Mouse (Mus musculus): Measurements from ENCODE around the gene Gm42421. TPM values are rescaled to one million over a fixed set of nuclear protein-coding genes. Genes with fewer than 3 reads are reported as not detected.

Gene Gm42421
- total RNA-seq, 1 experiment from 2014 or later = not detected

DNA sequence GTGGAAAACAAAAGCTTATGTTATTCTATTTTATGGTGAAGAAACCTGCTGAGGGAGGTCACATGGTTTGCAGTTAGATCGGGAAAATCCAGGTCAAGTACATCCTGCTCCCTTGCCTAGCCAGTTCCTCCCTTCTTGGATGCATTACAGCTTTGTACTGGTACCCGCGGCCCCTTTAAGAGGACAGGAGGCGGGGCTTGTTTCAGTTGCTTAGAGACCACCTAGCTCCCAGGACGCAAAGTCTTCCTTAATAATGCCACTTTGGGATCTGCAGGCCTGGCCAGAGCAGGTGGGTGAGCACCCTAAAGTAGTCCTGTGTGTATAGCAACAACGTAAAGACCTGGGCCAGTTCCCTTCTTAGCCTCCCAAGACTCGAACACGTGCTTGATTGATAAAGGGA lies 4.9 kb downstream of the Gm42421 start, which contains the start of gene Rsph10b:
Rsph10b (plus strand) TSS at position 205 of the 400 bp plus-strand sequence.
- ATAC-seq (ENCODE audit: extremely low read depth, insufficient number of reproducible peaks, low FRiP score, poor library complexity, severe bottlenecking) = no peak

DNA sequence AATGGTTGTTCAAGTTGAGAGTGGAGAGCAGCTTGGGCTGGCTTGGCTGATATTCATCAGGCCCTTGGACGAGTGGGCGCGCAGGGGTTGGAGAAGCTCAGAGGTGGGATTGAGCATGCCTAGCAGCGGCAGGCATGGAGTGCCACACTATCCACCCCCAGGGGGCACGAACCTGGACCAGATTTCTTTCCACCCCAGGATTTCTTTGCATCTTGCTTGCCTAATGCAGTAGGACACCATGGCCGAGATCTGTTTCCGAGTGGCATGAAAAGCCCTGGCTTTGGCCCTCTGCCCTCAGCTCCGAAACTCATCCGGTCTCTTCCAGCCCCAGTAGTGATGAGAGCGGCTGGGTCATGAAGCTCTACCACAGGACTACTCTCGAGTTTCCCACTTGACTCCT lies 5.4 kb downstream of the Gm42421 start:
- ATAC-seq (ENCODE audit: extremely low read depth, insufficient number of reproducible peaks, low FRiP score, poor library complexity, severe bottlenecking) = no peak

DNA sequence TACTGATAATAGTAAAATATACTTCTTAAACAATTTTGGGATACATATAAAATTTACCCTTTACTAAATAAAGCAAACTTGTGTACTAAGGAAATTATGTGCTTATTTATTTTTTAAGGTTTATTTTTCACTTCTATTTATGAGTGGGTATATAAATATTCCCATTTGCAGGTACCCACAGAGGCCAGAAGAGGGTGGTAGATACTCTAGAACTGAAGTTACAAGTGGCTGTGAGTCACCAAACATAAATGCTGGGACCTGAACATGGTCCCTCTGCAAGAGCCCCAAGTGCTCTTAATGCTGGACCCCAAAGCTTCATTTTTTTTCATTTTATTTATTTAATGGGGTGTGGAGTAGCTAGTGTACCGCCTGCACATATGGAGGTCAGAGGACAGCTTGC lies 5.9 kb downstream of the Gm42421 start:
- ATAC-seq (ENCODE audit: extremely low read depth, insufficient number of reproducible peaks, low FRiP score, poor library complexity, severe bottlenecking) = no peak

GRCm38 (mm10) chr5:143936156-143936555 lies 8.2 kb downstream of the Gm42421 start:
- ATAC-seq (ENCODE audit: extremely low read depth, insufficient number of reproducible peaks, low FRiP score, poor library complexity, severe bottlenecking) = no peak

- ATAC-seq (ENCODE audit: extremely low read depth, insufficient number of reproducible peaks, low FRiP score, poor library complexity, severe bottlenecking) = no peak
Observed at GRCm38 (mm10) chr5:143941588-143941987, 13.6 kb downstream of the Gm42421 start.

GRCm38 (mm10) chr5:143943231-143944125 lies 15.5 kb downstream of the Gm42421 start:
- ATAC-seq (ENCODE audit: extremely low read depth, insufficient number of reproducible peaks, low FRiP score, poor library complexity, severe bottlenecking) = no peak

GRCm38 (mm10) chr5:143948361-143948760 lies 20.4 kb downstream of the Gm42421 start:
- no peak for ATAC-seq (ENCODE audit: extremely low read depth, insufficient number of reproducible peaks, low FRiP score, poor library complexity, severe bottlenecking)

DNA sequence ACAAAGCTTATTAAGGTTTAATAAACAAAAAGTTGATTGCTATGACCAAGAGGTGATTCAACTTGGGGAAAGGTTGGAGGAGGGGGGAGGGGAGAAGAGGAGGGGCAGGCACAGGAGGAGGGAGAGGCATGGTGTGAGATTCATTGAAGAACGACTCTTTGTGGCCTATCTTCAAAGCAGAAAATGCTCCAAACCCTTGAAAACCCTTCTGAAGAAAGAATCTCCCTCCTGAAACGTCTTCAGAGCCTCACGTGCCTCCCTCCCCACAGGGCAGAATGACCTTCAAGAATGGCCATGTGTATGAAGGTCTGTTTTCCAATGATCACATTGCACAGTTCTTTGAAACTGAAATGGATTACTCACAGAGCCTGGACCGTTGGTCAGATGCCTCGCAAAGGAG lies 22.0 kb downstream of the Gm42421 start:
- no peak for ATAC-seq (ENCODE audit: extremely low read depth, insufficient number of reproducible peaks, low FRiP score, poor library complexity, severe bottlenecking)

GRCm38 (mm10) chr5:143957101-143957500 lies 29.1 kb downstream of the Gm42421 start:
- no peak for ATAC-seq (ENCODE audit: extremely low read depth, insufficient number of reproducible peaks, low FRiP score, poor library complexity, severe bottlenecking)

DNA sequence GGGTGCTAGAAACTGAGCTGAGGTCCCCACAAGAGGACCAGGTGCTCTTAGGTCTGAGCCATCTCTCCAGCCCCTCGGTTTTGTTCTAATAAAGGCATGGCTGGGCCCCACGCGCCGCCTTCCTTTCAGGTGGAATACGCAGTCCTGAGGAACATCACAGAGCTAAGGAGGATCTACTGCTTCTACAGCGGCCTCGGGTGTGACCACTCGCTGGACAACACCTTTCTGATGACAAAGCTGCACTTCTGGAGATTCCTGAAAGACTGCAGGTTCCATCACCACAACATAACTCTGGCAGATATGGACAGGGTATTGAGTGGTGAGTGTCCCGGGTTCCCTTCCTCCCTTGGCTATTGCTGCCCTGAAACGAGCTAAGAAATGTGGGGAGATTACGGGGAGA lies 31.6 kb downstream of the Gm42421 start:
- ATAC-seq (ENCODE audit: extremely low read depth, insufficient number of reproducible peaks, low FRiP score, poor library complexity, severe bottlenecking) = no peak

DNA sequence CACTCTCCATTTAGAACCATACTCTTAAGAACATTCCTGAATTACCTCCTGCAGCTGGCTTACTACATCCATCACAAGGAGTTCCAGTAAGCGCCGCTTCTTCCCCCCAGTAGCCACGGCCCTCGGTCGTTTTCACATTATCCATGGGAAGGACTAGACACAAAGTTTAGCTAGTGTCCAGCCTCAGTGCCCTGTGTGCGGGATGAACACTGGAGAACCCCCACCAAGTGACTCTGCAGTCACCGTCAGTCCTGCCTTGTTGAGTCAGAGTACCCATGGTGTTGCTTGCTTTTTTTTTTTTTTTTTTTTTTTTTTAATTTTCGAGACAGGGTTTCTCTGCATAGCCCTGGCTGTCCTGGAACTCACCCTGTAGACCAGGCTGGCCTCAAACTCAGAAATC lies 33.2 kb downstream of the Gm42421 start:
- no peak for ATAC-seq (ENCODE audit: extremely low read depth, insufficient number of reproducible peaks, low FRiP score, poor library complexity, severe bottlenecking)

- no peak for ATAC-seq (ENCODE audit: extremely low read depth, insufficient number of reproducible peaks, low FRiP score, poor library complexity, severe bottlenecking)
Observed at GRCm38 (mm10) chr5:143965586-143966345, 37.8 kb downstream of the Gm42421 start.

- ATAC-seq (ENCODE audit: extremely low read depth, insufficient number of reproducible peaks, low FRiP score, poor library complexity, severe bottlenecking) = no peak
Observed at GRCm38 (mm10) chr5:143966671-143967070, 38.7 kb downstream of the Gm42421 start.

DNA sequence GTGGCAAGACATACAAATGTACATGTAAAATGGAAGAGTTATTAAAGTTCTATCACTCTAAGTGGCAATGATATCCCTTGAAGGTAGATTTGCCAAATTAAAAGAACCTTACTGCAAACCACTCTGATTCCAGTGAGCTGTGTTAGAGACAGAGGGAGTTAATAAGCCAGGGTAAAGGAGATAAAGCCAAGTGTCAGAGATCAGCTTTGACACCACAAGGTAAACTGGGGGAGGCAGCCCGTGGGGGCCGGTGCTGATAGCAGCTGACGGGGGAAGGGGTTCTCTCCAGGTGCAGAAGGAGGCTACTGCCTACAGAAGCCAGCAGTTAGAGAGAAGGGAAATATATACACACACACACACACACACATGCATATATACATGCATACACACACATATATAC lies 44.7 kb downstream of the Gm42421 start:
- ATAC-seq (ENCODE audit: extremely low read depth, insufficient number of reproducible peaks, low FRiP score, poor library complexity, severe bottlenecking) = no peak

DNA sequence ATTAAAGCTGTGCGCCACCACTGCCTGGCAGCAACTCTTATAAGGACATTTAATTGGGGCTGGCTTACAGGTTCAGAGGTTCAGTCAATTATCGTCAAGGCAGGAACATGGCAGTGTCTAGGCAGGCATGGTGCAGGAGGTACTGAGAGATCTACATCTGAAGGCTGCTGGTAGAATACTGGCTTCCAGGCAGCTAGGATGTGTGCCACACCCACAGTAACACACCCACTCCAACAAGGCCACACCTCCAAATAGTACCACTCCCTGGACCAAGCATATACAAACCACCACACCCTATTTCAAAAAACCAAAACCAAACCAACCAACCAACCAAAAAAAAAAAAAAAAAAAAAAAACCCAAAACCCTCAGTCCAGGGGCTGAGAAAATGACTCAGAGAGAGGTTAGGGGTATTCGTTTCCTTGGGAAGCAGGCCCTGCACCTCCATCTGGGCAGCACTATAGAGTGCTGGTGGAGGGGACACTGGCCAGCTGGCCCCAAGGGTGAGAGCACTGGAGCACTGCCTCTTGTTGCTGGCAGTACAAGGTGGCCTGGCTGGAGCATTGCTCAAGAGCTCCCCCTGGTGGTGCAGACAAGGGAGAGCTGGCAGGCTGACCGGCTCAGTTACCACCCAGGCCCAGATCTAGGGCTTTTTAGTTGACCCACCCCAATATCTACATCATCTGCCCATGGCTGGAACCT lies 47.1 kb downstream of the Gm42421 start:
- peak; percentile 88 for ATAC-seq (ENCODE audit: extremely low read depth, insufficient number of reproducible peaks, low FRiP score, poor library complexity, severe bottlenecking)

- no peak for ATAC-seq (ENCODE audit: extremely low read depth, insufficient number of reproducible peaks, low FRiP score, poor library complexity, severe bottlenecking)
Observed at GRCm38 (mm10) chr5:143975631-143975933, 47.6 kb downstream of the Gm42421 start.

DNA sequence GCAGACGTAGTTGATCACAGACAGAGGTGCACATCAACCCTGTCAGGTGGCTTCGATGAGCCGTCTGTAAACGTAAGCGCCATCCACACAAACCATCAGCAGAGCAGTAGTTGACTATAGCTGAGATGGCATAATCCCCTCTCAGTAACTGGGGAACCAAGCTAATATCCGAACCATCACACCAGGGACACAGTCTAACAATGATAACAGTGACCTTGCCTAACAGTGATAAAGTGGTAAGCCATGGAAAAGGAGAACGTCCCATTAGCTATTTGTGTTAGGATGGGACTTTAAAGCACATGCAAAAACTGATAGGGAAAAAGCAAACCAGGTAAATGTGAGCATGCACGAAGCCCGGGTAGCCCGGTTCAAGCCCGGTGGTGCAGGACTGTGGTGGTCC lies 48.3 kb downstream of the Gm42421 start:
- no peak for ATAC-seq (ENCODE audit: extremely low read depth, insufficient number of reproducible peaks, low FRiP score, poor library complexity, severe bottlenecking)

- no peak for ATAC-seq (ENCODE audit: extremely low read depth, insufficient number of reproducible peaks, low FRiP score, poor library complexity, severe bottlenecking)
Observed at GRCm38 (mm10) chr5:143976726-143977431, 48.9 kb downstream of the Gm42421 start.

DNA sequence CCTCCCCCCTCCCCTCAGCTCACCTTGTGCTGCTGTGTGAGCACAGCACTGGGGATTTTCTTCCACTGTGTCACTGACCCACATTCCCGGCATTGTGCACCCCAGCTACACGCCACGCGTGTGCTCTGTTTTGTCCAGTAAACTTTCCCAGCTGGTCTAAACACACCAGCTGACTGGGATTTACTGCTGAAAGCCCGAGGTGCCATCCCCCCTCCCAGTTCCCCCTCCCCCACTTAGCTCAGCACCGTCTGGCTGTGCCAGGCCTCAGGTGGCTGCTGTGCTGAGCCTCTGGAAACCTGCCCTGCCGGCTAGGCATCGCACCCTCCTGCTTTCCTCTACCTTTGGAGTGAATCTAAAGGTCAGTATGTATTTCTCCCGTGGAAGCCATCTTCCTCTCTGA lies 52.9 kb downstream of the Gm42421 start:
- ATAC-seq (ENCODE audit: extremely low read depth, insufficient number of reproducible peaks, low FRiP score, poor library complexity, severe bottlenecking) = no peak

All from neutrophil, adult 5-6 weeks (primary cell).